ENCODE assay signal across 15 mouse cellular contexts in genomic region chr3:149349731-149350130, GRCm38 (mm10).
A peak's percentile ranks its signal among the peaks of the same experiment; 100 is the strongest.
DNase-seq lines count a peak whose midpoint lies in the region; ATAC-seq lines count a peak whose summit lies in the region.
"Had no signal": no experiment of that assay in that cellular context is flagged by ENCODE, and none has a peak within 500 bp of the region (broad histone marks: within the 10 kb centered on the region; RNA-seq: fewer than 3 reads in every experiment).

No protein-coding gene starts in this region.

- H3K9me3 ChIP-seq in intestine, embryonic 14.5 days (ENCODE audit: control insufficient read depth, low read length), result no peaks in the 10 kb centered on the region
- H3K9me3 ChIP-seq in intestine, embryonic 16.5 days (ENCODE audit: control insufficient read depth, low read length), result no peaks in the 10 kb centered on the region
- no peaks in the 10 kb centered on the region for H3K9me3 ChIP-seq in neural tube, embryonic 15.5 days (replicated peaks)
- H3K9me3 ChIP-seq: embryonic facial prominence, embryonic 13.5 days; forebrain, embryonic 12.5 days; hindbrain, embryonic 12.5 days; intestine, embryonic 15.5 days had no signal

- H3K4me1 ChIP-seq in intestine, embryonic 14.5 days (replicated peaks; ENCODE audit: control insufficient read depth, insufficient read depth, low read length), result peaks cover 19% of the 10 kb centered on the region; the same call in 1 of the 2 replicates
- peaks cover 6% of the 10 kb centered on the region for H3K4me1 ChIP-seq in intestine, embryonic 16.5 days (ENCODE audit: control insufficient read depth, insufficient read depth, low read length)
- peaks cover 2% of the 10 kb centered on the region for H3K4me1 ChIP-seq in brown adipose tissue, adult 24 weeks (ENCODE audit: control insufficient read depth, insufficient read depth, insufficient read length, low read length)
- no peaks in the 10 kb centered on the region for H3K4me1 ChIP-seq in neural tube, embryonic 15.5 days
- H3K4me1 ChIP-seq: forebrain, embryonic 12.5 days had no signal

- H3K4me2 ChIP-seq in intestine, embryonic 14.5 days (ENCODE audit: low read length), result no peak overlapping the region
- no peak overlapping the region for H3K4me2 ChIP-seq in intestine, embryonic 16.5 days (ENCODE audit: low read depth, low read length)
- H3K4me2 ChIP-seq in neural tube, embryonic 15.5 days, result no peak overlapping the region
- H3K4me2 ChIP-seq: embryonic facial prominence, embryonic 13.5 days; forebrain, embryonic 12.5 days; heart, embryonic 11.5 days; hindbrain, embryonic 12.5 days; intestine, embryonic 15.5 days had no signal

- no peak overlapping the region for H3K27ac ChIP-seq in intestine, embryonic 14.5 days (ENCODE audit: low read depth)
- H3K27ac ChIP-seq in intestine, embryonic 16.5 days (ENCODE audit: low read length), result no peak overlapping the region
- H3K27ac ChIP-seq in brown adipose tissue, adult 24 weeks (replicated peaks; ENCODE audit: low read depth, low read length), result 0 out of 2 replicates have a peak overlapping the region, but pooled peaks have one; percentile 5
- no peak overlapping the region for H3K27ac ChIP-seq in neural tube, embryonic 15.5 days (replicated peaks)
- H3K27ac ChIP-seq: embryonic facial prominence, embryonic 13.5 days; forebrain, embryonic 12.5 days; hindbrain, embryonic 12.5 days; intestine, embryonic 15.5 days had no signal

- no peaks in the 10 kb centered on the region for H3K36me3 ChIP-seq in intestine, embryonic 14.5 days (ENCODE audit: control insufficient read depth, insufficient read depth, low read length)
- H3K36me3 ChIP-seq in intestine, embryonic 16.5 days (ENCODE audit: control insufficient read depth, insufficient read depth, low read length), result no peaks in the 10 kb centered on the region
- no peaks in the 10 kb centered on the region for H3K36me3 ChIP-seq in neural tube, embryonic 15.5 days
- H3K36me3 ChIP-seq: embryonic facial prominence, embryonic 13.5 days; forebrain, embryonic 12.5 days; hindbrain, embryonic 12.5 days; intestine, embryonic 15.5 days had no signal

- peak; percentile 35 for DNase-seq in intestine, embryonic 14.5 days (ENCODE audit: low spot score)
- DNase-seq in hindlimb bud, embryonic 11.5 days (ENCODE audit: extremely low spot score, low read depth, low spot score), result peak; percentile 22
- DNase-seq in cerebellum, postnatal 4 days (ENCODE audit: low spot score in 2 of 2), result no peak
- no peak for DNase-seq in spleen, postnatal 36 days (ENCODE audit: low spot score in 2 of 2)
- DNase-seq: cerebellum, adult 11 months; cerebellum, adult 8-10 months had no signal

- no peak overlapping the region for H3K9ac ChIP-seq in intestine, embryonic 14.5 days (ENCODE audit: low read length)
- H3K9ac ChIP-seq in intestine, embryonic 16.5 days (ENCODE audit: low read depth, low read length), result no peak overlapping the region
- no peak overlapping the region for H3K9ac ChIP-seq in neural tube, embryonic 15.5 days (replicated peaks)
- H3K9ac ChIP-seq: embryonic facial prominence, embryonic 13.5 days; forebrain, embryonic 12.5 days; hindbrain, embryonic 12.5 days; intestine, embryonic 15.5 days had no signal

- 68% methylated on average over 6 of the region's 6 CpGs for WGBS in intestine, embryonic 14.5 days
- WGBS in intestine, embryonic 16.5 days, result 58% methylated on average over 6 of the region's 6 CpGs
- 29% methylated on average over 6 of the region's 6 CpGs for WGBS in neural tube, embryonic 15.5 days

- no peaks in the 10 kb centered on the region for H3K27me3 ChIP-seq in intestine, embryonic 14.5 days (replicated peaks; ENCODE audit: control insufficient read depth, insufficient read depth, low read length)
- no peaks in the 10 kb centered on the region for H3K27me3 ChIP-seq in intestine, embryonic 16.5 days (replicated peaks; ENCODE audit: control insufficient read depth, insufficient read depth, low read length)
- no peaks in the 10 kb centered on the region for H3K27me3 ChIP-seq in neural tube, embryonic 15.5 days (replicated peaks)
- H3K27me3 ChIP-seq: embryonic facial prominence, embryonic 13.5 days; forebrain, embryonic 12.5 days; intestine, embryonic 15.5 days had no signal

- no peak for ATAC-seq in intestine, embryonic 14.5 days (replicated peaks; ENCODE audit: low FRiP score, low TSS enrichment, low read depth)
- ATAC-seq in intestine, embryonic 16.5 days, result no peak
- ATAC-seq in neural tube, embryonic 15.5 days (ENCODE audit: low FRiP score), result peak; percentile 83
- ATAC-seq: hindbrain, embryonic 16.5 days had no signal

- no peak overlapping the region for H3K4me3 ChIP-seq in intestine, embryonic 14.5 days (ENCODE audit: low read depth, low read length)
- no peak overlapping the region for H3K4me3 ChIP-seq in intestine, embryonic 16.5 days (ENCODE audit: low read length)
- H3K4me3 ChIP-seq in brown adipose tissue, adult 24 weeks (ENCODE audit: insufficient read depth, low read depth, low read length), result no peak overlapping the region
- no peak overlapping the region for H3K4me3 ChIP-seq in neural tube, embryonic 15.5 days (replicated peaks)
- H3K4me3 ChIP-seq: embryonic facial prominence, embryonic 13.5 days; forebrain, embryonic 12.5 days; hindbrain, embryonic 12.5 days; intestine, embryonic 15.5 days had no signal

Comparison
In these comparisons a context has a peak if more than half of its experiments do, and no peak if none do; other contexts are left out.
1. DNase-seq: peak in intestine, embryonic 14.5 days (single experiment) and hindlimb bud, embryonic 11.5 days (single experiment); none in cerebellum, postnatal 4 days (0 of 2) and spleen, postnatal 36 days (0 of 2).